In the genomic region with DNA sequence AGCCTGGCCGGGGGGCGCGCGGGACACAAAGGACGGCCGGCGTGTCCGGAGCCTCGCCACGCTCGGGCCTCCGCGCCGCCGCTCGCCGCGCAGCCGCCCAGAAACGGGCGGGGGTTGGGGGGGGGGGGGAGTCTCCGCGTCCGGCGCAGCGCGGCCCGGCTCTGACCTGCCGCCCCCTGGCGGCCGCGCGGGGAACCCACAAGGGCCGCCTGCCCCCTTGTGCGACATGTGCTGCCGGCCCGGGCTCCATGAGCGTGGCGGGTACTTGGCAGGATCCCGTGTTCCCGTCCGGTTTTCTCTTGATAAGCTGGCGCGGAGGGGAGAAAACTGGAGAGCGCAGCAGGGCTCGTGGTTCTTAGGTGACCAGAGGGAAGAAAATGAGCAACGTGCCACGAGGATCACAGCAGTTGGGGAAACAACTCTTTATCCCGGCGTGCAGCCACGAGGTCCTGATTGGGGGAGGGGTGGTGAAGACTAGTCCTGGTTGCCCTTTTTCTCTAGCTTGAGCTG, we compare ENCODE assay signal across 8 mouse cellular contexts. TPM values are rescaled to one million over a fixed set of nuclear protein-coding genes. Genes with fewer than 3 reads are reported as not detected.
DNase-seq lines count a peak whose midpoint lies in the region; ATAC-seq lines count a peak whose summit lies in the region.

No protein-coding gene starts in this region.

- H3K27me3 ChIP-seq in embryonic facial prominence, embryonic 10.5 days (replicated peaks; ENCODE audit: low read depth, poor library complexity, severe bottlenecking) = 0 out of 2 replicates have a peak, but pooled peaks cover 7% of the 10 kb centered on the region
- peaks cover 2% of the 10 kb centered on the region; the same call in 1 of the 2 replicates for H3K27me3 ChIP-seq in midbrain, embryonic 11.5 days (ENCODE audit: control insufficient read depth, insufficient read depth, low read length)

- H3K9ac ChIP-seq in midbrain, embryonic 11.5 days (ENCODE audit: low read length) = peak overlapping the region; percentile 100

- peak overlapping the region; percentile 100 for H3K27ac ChIP-seq in embryonic facial prominence, embryonic 10.5 days (replicated peaks)
- H3K27ac ChIP-seq in midbrain, embryonic 11.5 days (ENCODE audit: low read depth, low read length) = peak overlapping the region; percentile 93

- peak overlapping the region; percentile 92 for H3K4me3 ChIP-seq in embryonic facial prominence, embryonic 10.5 days
- peak overlapping the region; percentile 95 for H3K4me3 ChIP-seq in midbrain, embryonic 11.5 days (ENCODE audit: low read depth, low read length)

- ATAC-seq in granulocyte monocyte progenitor cell, adult 5-6 weeks (replicated peaks; ENCODE audit: poor library complexity, severe bottlenecking) = peak; percentile 59
- ATAC-seq in midbrain, embryonic 11.5 days (ENCODE audit: low FRiP score) = peak; percentile 85

- peaks cover 40% of the 10 kb centered on the region for H3K4me1 ChIP-seq in embryonic facial prominence, embryonic 10.5 days
- H3K4me1 ChIP-seq in midbrain, embryonic 11.5 days (ENCODE audit: control insufficient read depth, insufficient read depth, low read length) = peaks cover 23% of the 10 kb centered on the region

- peak; percentile 93 for DNase-seq in adrenal gland, postnatal 10 days
- DNase-seq in embryonic facial prominence, embryonic 10.5 days (ENCODE audit: low spot score) = peak; percentile 91
- peak; percentile 87 for DNase-seq in kidney, adult 11 months
- DNase-seq in left cerebral cortex, postnatal 4 days = peak; percentile 90
- peak; percentile 99 for DNase-seq in midbrain, embryonic 11.5 days (ENCODE audit: low spot score, missing footprints)
- peak; percentile 81 for DNase-seq in right cerebral cortex, postnatal 4 days
- peak; percentile 86 for DNase-seq in yolk sac, embryonic 10.5 days (ENCODE audit: low spot score)

- no peaks in the 10 kb centered on the region for H3K9me3 ChIP-seq in embryonic facial prominence, embryonic 10.5 days
- no peaks in the 10 kb centered on the region for H3K9me3 ChIP-seq in midbrain, embryonic 11.5 days (ENCODE audit: control insufficient read depth, low read length)

- WGBS in embryonic facial prominence, embryonic 10.5 days = under 1% methylated on average over 44 of the region's 51 CpGs
- under 1% methylated on average over 42 of the region's 51 CpGs for WGBS in midbrain, embryonic 11.5 days

- peaks cover 45% of the 10 kb centered on the region for H3K36me3 ChIP-seq in embryonic facial prominence, embryonic 10.5 days (replicated peaks)
- H3K36me3 ChIP-seq in midbrain, embryonic 11.5 days (ENCODE audit: control insufficient read depth, insufficient read depth, low read length) = peaks cover 20% of the 10 kb centered on the region

- peak overlapping the region; percentile 77 for H3K4me2 ChIP-seq in midbrain, embryonic 11.5 days

- intact Hi-C loops in left cerebral cortex, postnatal 4 days (cut with DNase I) = no loop called here

RNA-seq across cellular contexts. Expression of gene Gpc5, which starts 49.9 kb away (rescaled TPM):
- total RNA-seq in adrenal gland, postnatal 10 days (2021) = under 1 TPM; 0.24 to 0.27 TPM
- 1.5 and 1.6 TPM in 2 replicates for polyA plus RNA-seq in embryonic facial prominence, embryonic 10.5 days (2016; fragmentation: Nextera tagmentation; extraction: Ambion mirVana)
- not detected in 2 replicates for total RNA-seq in granulocyte monocyte progenitor cell, adult 5-6 weeks (2014; fragmentation: Nextera tagmentation)
- not detected in 2 replicates for total RNA-seq in granulocyte monocyte progenitor cell, adult 5-6 weeks (2017)
- 10 to 100 TPM; 26.6 to 31.1 TPM for total RNA-seq in left cerebral cortex, postnatal 4 days (2021)
- 0.75 and 0.76 TPM in 2 replicates for polyA plus RNA-seq in midbrain, embryonic 11.5 days (2014; fragmentation: Nextera tagmentation; extraction: Ambion mirVana)

Comparison
In these comparisons a context has a peak if more than half of its experiments do, and no peak if none do; other contexts are left out.
1. Peak in every context shown above with its lines: DNase-seq, ATAC-seq, H3K4me3 ChIP-seq and H3K27ac ChIP-seq.
2. RNA of gene Gpc5, which starts 49.9 kb away (total RNA-seq): 26.6 to 31.1 TPM in left cerebral cortex, postnatal 4 days; 0.24 to 0.27 TPM in adrenal gland, postnatal 10 days and not detected in granulocyte monocyte progenitor cell, adult 5-6 weeks; every median in the first group is over 10 times any median in the second.